Mouse (Mus musculus) liver, postnatal 0 days (tissue): ENCODE data around the gene Pgd. TPM values are rescaled to one million over a fixed set of nuclear protein-coding genes. Genes with fewer than 3 reads are reported as not detected.

Experiments used
- polyA plus RNA-seq: library from polyadenylated mRNA; unstranded; fragments of >200 nt; fragmentation: Nextera tagmentation; extraction: Ambion mirVana; gene quantifications from 2 replicates; pipeline ENCODE4 v1.2.1, GENCODE M21; 2015

The Pgd gene
- polyA plus RNA-seq, 1 experiment from 2014 or later = 49.9 TPM

Other genes starting within 250 kb of the Pgd start
- gene Pex14, start 66.9 kb downstream of the Pgd start, polyA plus RNA-seq = 47.5 and 53.6 TPM in 2 replicates
- gene Dffa, start 62.6 kb downstream of the Pgd start, polyA plus RNA-seq = 12.5 and 13.4 TPM in 2 replicates
- gene Cort, start 40.0 kb downstream of the Pgd start, polyA plus RNA-seq = not detected in 2 replicates
- gene Cenps, start 29.1 kb downstream of the Pgd start, polyA plus RNA-seq = 8.4 and 8.7 TPM in 2 replicates
- gene Kif1b, start 140.9 kb upstream of the Pgd start, polyA plus RNA-seq = 6.9 and 8.9 TPM in 2 replicates